Mouse (Mus musculus) liver, adult 2 months (tissue): ENCODE results near the gene Med27. TPM values are rescaled to one million over a fixed set of nuclear protein-coding genes. Genes with fewer than 3 reads are reported as not detected.

Experiments used
- DNase-seq: peaks from one replicate; pipeline ENCODE4 v3.0.0-alpha.2; 2011; ENCODE audit warnings: low read depth, low spot score; ENCODE audit errors: extremely low read depth
- H3K27ac ChIP-seq: fragments of 200-500 bp; replicated peaks from 2 replicates; pipeline ENCODE4 v1.5.1; 2012; ENCODE audit warnings: low read depth, mild to moderate bottlenecking, control low read depth, inconsistent platforms, low read length; ENCODE audit not compliant: insufficient read depth
- H3K27me3 ChIP-seq: fragments of 200-500 bp; 2 replicates; pipeline ENCODE4 v1.6.1; 2012; ENCODE audit warnings: mild to moderate bottlenecking, moderate library complexity, low read length, inconsistent platforms; ENCODE audit not compliant: control insufficient read depth, insufficient read depth
- H3K36me3 ChIP-seq: fragments of 200-500 bp; 2 replicates; pipeline ENCODE4 v1.6.1; 2012; ENCODE audit warnings: low read length, inconsistent platforms; ENCODE audit not compliant: control insufficient read depth, insufficient read depth
- H3K4me1 ChIP-seq: fragments of 200-500 bp; 2 replicates; pipeline ENCODE4 v1.6.1; 2011; ENCODE audit warnings: low read length; ENCODE audit not compliant: control insufficient read depth, insufficient read depth
- H3K4me3 ChIP-seq: fragments of 200-500 bp; 2 replicates; pipeline ENCODE4 v1.5.1; 2011; ENCODE audit warnings: low read depth, mild to moderate bottlenecking, control low read depth, low read length, moderate library complexity; ENCODE audit not compliant: insufficient read depth
- H3K79me2 ChIP-seq: fragments of 200-500 bp; 2 replicates; pipeline ENCODE4 v1.6.1; 2012; ENCODE audit warnings: inconsistent platforms, mild to moderate bottlenecking, low read length, moderate library complexity; ENCODE audit not compliant: control insufficient read depth, insufficient read depth
- H3K9ac ChIP-seq: fragments of 200-500 bp; 2 replicates; pipeline ENCODE4 v1.6.1; 2012; ENCODE audit warnings: low read depth, mild to moderate bottlenecking, control low read depth, inconsistent platforms, low read length
- CTCF ChIP-seq: fragments of 200-500 bp; IDR thresholded peaks from 2 replicates; pipeline ENCODE4 v1.5.1; 2011; ENCODE audit warnings: low read depth, low read length, control low read depth
- POLR2A ChIP-seq: fragments of 200-500 bp; IDR thresholded peaks from 2 replicates; pipeline ENCODE4 v1.6.1; 2011; ENCODE audit warnings: low read length, control low read depth; ENCODE audit not compliant: insufficient read depth; ENCODE audit errors: extremely low read depth
- WGBS: fragments of 180-500 bp; shearing (Covaris S2); methylation state at CpG from one replicate; pipeline ENCODE4 v1.1.7; 2018; 5-methylcytosine and 5-hydroxymethylcytosine counted together
- polyA plus RNA-seq: library from polyadenylated mRNA; depleted of rRNA; stranded (reverse); fragments of >200 nt; gene quantifications from 2 replicates; pipeline ENCODE4 v1.2.3, GENCODE M21; 2012
- total RNA-seq: library from RNA; depleted of rRNA; stranded (reverse); fragments of >200 nt; gene quantifications from 2 replicates; pipeline ENCODE4 v1.2.3, GENCODE M21; 2014

Gene Med27
- total and polyA plus RNA-seq, 2 experiments: 5.7 to 13.2 TPM

- DNase-seq: no peak
- 79% methylated on average over 9 of the region's 9 CpGs for WGBS
- no peaks in the 10 kb centered on the region for H3K79me2 ChIP-seq
- no peaks in the 10 kb centered on the region for H3K36me3 ChIP-seq
- H3K27ac ChIP-seq: no peak overlapping the region
- TF ChIP-seq POLR2A (no peak), CTCF (no peak)
- H3K4me1 ChIP-seq: no peaks in the 10 kb centered on the region
- H3K4me3 ChIP-seq: no peak overlapping the region
- H3K27me3 ChIP-seq: no peaks in the 10 kb centered on the region
- no peak overlapping the region for H3K9ac ChIP-seq
Observed at GRCm38 (mm10) chr2:29493396-29494031, 146.9 kb downstream of the Med27 start.

- no peak overlapping the region for H3K4me3 ChIP-seq
- no peaks in the 10 kb centered on the region for H3K27me3 ChIP-seq
- H3K9ac ChIP-seq: no peak overlapping the region
- no peaks in the 10 kb centered on the region for H3K4me1 ChIP-seq
- H3K27ac ChIP-seq: no peak overlapping the region
- DNase-seq: no peak
- no peaks in the 10 kb centered on the region for H3K36me3 ChIP-seq
- H3K79me2 ChIP-seq: no peaks in the 10 kb centered on the region
- TF ChIP-seq CTCF (no peak), POLR2A (no peak)
- WGBS: 91% methylated on average over 2 of the region's 2 CpGs
Observed at GRCm38 (mm10) chr2:29495271-29495670, 148.7 kb downstream of the Med27 start.

- H3K9ac ChIP-seq: no peak overlapping the region
- WGBS: 93% methylated on average over 9 of the region's 9 CpGs
- H3K4me3 ChIP-seq: no peak overlapping the region
- no peak for DNase-seq
- TF ChIP-seq CTCF: no peak
- TF ChIP-seq POLR2A: no peak
- H3K4me1 ChIP-seq: no peaks in the 10 kb centered on the region
- no peak overlapping the region for H3K27ac ChIP-seq
- H3K79me2 ChIP-seq: no peaks in the 10 kb centered on the region
- no peaks in the 10 kb centered on the region for H3K36me3 ChIP-seq
- no peaks in the 10 kb centered on the region for H3K27me3 ChIP-seq
Observed at GRCm38 (mm10) chr2:29500601-29501350, 154.2 kb downstream of the Med27 start.

GRCm38 (mm10) chr2:29501381-29501780, 154.8 kb downstream of the Med27 start:
- no peak for TF ChIP-seq CTCF
- TF ChIP-seq POLR2A: no peak
- no peak overlapping the region for H3K4me3 ChIP-seq
- no peaks in the 10 kb centered on the region for H3K79me2 ChIP-seq
- WGBS: 90% methylated on average over 4 of the region's 4 CpGs
- no peaks in the 10 kb centered on the region for H3K27me3 ChIP-seq
- no peaks in the 10 kb centered on the region for H3K4me1 ChIP-seq
- H3K9ac ChIP-seq: no peak overlapping the region
- no peaks in the 10 kb centered on the region for H3K36me3 ChIP-seq
- no peak overlapping the region for H3K27ac ChIP-seq
- no peak for DNase-seq

- DNase-seq: no peak
- H3K27ac ChIP-seq: no peak overlapping the region
- no peaks in the 10 kb centered on the region for H3K36me3 ChIP-seq
- WGBS: 87% methylated on average over 6 of the region's 6 CpGs
- H3K27me3 ChIP-seq: no peaks in the 10 kb centered on the region
- no peak for TF ChIP-seq CTCF
- no peak for TF ChIP-seq POLR2A
- no peak overlapping the region for H3K9ac ChIP-seq
- H3K4me3 ChIP-seq: no peak overlapping the region
- no peaks in the 10 kb centered on the region for H3K79me2 ChIP-seq
- H3K4me1 ChIP-seq: no peaks in the 10 kb centered on the region
Observed at GRCm38 (mm10) chr2:29504848-29505247, 158.2 kb downstream of the Med27 start.

- Histone ChIP-seq H3K9ac (no peak overlapping the region), H3K36me3 (no peaks in the 10 kb centered on the region), H3K79me2 (no peaks in the 10 kb centered on the region), H3K4me1 (no peaks in the 10 kb centered on the region), H3K27ac (no peak overlapping the region), H3K4me3 (no peak overlapping the region), H3K27me3 (no peaks in the 10 kb centered on the region)
- WGBS: 94% methylated on average over 4 of the region's 4 CpGs
- DNase-seq: no peak
- TF ChIP-seq POLR2A (no peak), CTCF (no peak)
Observed at GRCm38 (mm10) chr2:29506411-29506810, 159.8 kb downstream of the Med27 start.
